Mouse (Mus musculus) small intestine, adult 2 months (tissue): ENCODE results near the gene Bckdha.
A peak's percentile ranks its signal among the peaks of the same experiment; 100 is the strongest.

ENCODE experiments used
- CTCF ChIP-seq: fragments of 200-500 bp; IDR thresholded peaks from 2 replicates; pipeline ENCODE4 v1.5.1; 2012; ENCODE audit warnings: low read depth, mild to moderate bottlenecking, control low read depth, inconsistent platforms, low read length, moderate library complexity, mixed read lengths; ENCODE audit not compliant: insufficient replicate concordance, insufficient read length; ENCODE audit errors: extremely low read depth
- POLR2A ChIP-seq: fragments of 200-500 bp; IDR thresholded peaks from 2 replicates; pipeline ENCODE4 v1.6.1; 2012; ENCODE audit warnings: low read depth, mild to moderate bottlenecking, control low read depth, inconsistent platforms, low read length, moderate library complexity

- TF ChIP-seq POLR2A (no peak), CTCF (peak; percentile 52; the same call in 1 of the 2 replicates)
Observed at GRCm38 (mm10) chr7:25599663-25600062, 59.1 kb downstream of the Bckdha start.
